Mouse (Mus musculus) yolk sac, embryonic 10.5 days (tissue): Measurements from ENCODE around the gene Kif2c.

Experiments used
- DNase-seq: peaks from one replicate; pipeline ENCODE4 v3.0.0-alpha.2; 2017; ENCODE audit warnings: low spot score

Kif2c gene

DNA sequence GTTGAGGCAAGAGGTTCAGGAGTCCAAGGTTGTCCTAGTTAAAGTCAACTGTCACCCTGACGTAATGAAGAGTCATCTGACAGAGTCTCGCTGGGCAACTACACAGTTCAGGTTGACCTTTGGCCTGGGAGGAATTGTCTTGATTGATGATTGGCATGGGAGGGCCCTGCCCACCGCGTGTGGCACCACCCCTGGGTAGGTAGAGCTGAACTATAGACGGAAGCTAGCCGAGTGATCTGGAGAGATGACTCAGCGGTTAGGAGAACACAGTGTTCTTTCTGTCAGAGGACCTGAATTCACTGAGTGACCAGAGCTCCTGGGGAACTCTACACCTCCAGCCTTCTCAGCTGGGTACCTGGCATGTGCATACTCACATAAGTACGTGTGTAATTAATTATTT, 46.4 kb downstream of the Kif2c start:
- peak; percentile 91 for DNase-seq

DNA sequence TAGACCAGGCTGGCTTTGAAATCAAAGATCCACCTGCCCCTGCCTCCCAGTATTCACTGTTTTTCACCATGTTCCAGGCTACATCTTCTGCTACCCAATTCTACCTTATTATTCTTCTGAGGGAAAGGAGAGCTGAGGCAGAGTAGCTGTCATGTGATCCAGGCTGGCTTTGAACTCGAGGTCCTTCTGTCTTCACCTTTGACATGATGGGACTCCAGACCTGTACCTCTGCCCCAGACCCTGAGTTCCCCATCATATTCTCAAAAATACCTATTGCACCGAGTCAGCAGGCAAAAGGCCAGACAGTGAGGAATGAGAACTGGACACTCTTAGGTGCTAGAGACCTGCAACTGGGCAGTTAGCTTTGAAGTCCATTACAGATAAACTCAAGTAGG, 47.8 kb downstream of the Kif2c start:
- DNase-seq = no peak

GRCm38 (mm10) chr4:117133817-117134600, 48.4 kb downstream of the Kif2c start, which contains the start of gene Plk3:
Gene Plk3 (minus strand): TSS chr4:117133963.
- peak; percentile 97 for DNase-seq

DNA sequence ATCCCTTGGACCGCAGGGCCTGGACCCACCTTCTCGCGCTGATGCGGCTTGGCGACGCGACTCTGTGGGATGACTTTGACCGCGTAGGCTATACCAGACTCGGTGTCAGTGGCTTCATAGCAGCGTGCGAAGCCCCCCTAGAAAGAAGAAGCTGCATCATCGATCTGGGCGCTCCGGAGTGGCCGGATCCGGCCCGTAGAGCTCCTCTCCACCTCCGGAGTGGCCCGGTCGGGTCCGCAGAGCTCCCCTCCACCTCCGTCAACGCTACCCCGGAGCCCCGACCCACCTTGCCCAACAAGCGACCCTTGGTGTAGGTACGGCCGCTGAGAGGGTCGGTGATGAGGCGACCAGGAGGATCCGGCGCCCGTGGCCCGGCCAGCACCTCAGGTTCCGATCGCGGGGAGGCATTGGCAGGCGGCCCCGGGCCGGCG, 49.1 kb downstream of the Kif2c start:
- peak; percentile 31 for DNase-seq

DNA sequence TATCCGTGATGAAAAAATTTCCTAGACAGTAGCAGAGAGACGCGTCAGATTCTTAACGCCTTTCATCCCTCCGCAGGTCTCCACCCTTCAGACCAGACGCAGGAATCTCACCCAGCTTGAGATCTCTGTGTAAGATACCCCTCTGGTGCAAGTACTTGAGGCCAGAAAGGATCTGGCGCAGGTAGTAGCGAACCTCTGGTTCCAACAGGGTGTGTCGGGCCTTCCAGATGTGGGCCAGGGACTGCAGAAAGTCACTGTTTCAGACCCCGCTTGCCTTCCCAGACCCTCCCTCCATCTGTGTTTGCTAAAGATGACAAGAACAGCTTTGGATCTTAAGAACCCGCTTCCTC, 49.7 kb downstream of the Kif2c start:
- DNase-seq = no peak

DNA sequence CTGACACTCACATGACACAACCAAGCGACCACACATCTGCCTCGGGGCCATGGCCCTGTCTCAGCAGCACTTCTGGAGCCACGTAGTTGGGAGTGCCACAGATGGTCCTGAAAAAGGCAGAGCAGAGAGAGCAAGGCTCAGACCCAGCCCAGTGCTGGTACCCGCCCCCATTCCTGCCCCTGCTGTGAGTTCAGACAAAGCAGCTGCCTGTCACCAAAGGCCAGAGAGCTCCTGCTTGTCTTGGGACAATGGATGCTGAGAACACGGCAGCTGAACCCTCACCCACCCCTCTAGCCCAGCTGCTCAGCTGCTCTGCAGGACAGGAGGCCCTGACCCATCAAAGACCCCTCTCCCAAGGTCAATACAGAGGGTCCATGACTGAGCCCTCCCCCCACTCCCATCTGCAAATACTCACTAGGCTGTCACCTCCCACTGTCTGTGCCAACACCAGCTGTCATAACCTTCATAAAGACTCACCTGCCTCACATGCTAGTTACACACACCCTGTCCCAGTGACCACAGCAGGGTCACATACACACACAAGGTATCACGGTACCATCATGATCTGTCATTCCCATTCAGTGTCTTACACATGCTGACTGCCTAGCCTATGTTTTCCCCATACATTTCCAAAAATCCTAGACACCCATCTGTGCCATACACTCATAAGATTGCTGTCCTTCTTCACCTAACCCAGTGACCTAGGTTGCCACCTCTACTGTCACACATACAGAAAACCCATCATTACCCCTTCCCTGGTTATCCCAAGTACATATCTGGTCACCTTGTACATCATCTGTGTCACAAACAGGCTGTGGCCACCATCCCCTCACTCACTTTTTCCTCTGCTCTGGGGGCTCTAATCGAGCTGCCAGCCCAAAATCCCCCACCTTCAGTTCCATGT, 50.3 kb downstream of the Kif2c start:
- peak; percentile 19 for DNase-seq

DNA sequence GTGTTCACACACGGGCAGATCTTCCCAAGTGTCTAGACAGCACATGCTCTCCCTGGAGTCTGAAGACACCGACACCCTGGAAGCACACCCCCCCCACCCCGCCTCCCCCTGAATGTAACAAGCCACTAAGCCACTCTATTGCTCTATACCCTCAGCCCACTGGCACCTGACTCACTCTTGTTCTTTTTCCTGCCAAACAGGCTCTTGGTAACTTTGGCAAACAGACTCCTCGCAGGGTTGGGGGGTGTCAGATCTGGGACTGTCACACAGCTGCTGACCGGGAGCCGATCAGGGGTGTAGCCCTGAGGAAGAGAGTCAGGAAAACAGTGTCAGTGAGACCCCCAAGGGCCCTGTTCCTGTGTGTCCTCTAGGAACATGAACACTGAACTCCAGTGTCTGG, 51.2 kb downstream of the Kif2c start:
- no peak for DNase-seq

GRCm38 (mm10) chr4:117130790-117131189, 51.6 kb downstream of the Kif2c start:
- no peak for DNase-seq

DNA sequence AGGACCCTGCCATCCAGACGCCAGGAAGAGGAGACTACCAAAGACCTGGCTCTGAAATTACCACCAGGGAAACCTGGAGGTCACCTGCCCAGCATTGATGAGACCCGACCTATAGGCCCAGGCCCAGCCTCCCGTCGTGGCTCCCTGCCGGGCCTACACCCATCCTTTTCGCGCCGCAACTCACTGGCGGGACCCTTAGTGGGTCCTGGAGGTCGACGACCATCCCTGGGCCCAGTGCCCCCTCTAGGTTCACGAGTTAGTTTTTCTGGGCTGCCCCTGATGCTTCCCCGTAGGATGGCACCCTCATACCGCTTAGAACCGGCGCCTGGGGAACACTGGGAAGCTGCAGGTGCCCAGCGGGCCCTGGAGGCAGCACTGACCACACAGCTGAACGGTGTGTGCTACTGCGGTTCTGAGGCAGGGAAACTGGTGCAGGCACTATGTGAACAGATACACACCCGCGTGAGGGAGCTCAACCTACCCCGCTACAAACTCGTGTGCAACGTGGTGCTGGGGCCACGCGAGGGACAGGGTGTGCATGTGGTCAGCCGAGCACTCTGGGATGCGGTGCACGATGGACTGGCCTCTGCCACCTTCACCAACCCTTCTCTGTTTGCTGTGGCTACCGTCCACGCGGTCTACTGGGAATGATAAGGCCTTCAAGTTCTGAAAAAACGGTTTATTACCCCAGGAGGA, 54.3 kb downstream of the Kif2c start:
- no peak for DNase-seq

GRCm38 (mm10) chr4:117126675-117127290, 55.7 kb downstream of the Kif2c start, which contains the start of gene Tctex1d4:
Gene Tctex1d4 (plus strand): TSS chr4:117126794.
- no peak for DNase-seq

DNA sequence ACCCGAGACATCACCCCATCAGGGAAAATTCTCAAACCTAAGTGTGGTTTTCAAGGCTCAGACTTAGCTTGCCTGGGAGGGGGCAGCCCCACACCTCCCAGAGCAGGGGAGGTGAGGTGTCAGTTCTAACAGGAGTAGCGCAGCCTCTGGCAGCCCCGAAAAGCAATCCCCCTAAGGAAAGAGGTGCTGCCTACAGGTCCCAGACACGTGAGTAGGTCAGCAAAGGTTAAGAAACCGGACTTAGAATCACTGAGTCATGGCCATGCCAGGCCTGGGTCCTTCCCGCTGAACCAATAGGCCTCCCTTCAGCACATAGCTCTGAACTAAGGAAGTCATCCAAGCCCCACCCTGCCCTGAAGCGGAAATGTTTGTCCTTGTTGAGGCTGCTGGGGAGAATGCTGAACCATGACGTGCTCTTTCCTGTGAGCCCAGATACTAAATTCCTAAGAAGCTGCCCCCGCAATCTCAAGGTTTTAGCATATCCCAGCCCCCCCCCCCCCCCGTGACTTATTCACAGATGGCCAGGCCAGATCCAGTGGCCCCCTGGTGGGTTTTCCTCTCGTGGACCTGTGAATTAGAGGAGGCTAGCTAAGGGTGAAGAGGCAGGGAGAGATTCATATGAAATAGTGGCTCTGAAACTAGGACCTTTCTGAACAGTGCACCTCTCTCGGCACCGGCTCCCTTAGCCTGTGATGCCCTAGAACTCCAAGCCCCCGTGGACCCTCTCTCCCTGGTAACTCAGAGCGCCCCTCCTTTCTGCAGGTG, 56.3 kb downstream of the Kif2c start:
- DNase-seq = peak; percentile 73

GRCm38 (mm10) chr4:117125348-117125909, 57.0 kb downstream of the Kif2c start, which contains the start of gene Btbd19:
Gene Btbd19 (minus strand): TSS chr4:117125725.
- no peak for DNase-seq

DNA sequence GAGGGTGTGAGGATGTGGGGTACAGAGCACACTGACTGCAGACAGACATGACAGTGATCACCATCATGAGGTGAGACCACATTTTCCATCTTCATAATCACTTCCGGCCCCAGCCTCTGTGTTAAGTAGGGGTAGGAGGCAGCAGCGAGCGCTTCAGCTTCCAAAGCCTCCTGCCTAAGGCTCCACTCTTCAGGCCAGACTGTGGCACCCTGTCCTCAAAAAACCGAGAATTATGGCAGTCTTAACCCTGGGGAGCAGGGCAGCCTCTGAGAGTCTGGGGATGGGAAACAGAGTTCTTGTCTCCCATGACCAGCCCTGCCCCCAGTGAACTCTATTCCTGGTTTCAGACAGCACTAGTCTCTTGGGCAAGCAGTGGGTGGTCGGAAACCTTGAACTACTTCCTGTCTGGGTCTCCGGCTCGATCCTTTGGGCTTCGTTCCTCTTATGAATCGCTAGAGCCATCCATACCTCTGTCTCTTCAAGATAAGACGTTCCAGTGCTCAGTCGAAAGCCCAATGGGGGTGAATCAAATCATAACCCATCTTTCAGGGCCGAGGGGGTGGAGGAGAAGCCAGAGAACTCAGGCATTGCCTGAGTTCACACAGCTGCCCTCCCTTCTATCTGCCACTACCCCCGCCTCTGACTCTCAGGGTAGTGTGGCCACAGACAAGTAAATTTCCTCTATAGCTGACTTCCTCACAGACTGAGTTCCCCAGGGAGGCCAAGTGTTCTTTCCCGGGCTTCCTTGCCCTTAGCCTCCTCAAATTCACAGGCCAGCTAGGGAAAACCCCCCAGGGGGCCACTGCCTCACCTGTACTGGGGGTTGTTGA, 57.7 kb downstream of the Kif2c start:
- DNase-seq = no peak

GRCm38 (mm10) chr4:117124218-117124517, 58.3 kb downstream of the Kif2c start:
- DNase-seq = no peak

- DNase-seq = no peak
These were observed 58.8 kb downstream of the Kif2c start for GRCm38 (mm10) chr4:117123546-117124217.

DNA sequence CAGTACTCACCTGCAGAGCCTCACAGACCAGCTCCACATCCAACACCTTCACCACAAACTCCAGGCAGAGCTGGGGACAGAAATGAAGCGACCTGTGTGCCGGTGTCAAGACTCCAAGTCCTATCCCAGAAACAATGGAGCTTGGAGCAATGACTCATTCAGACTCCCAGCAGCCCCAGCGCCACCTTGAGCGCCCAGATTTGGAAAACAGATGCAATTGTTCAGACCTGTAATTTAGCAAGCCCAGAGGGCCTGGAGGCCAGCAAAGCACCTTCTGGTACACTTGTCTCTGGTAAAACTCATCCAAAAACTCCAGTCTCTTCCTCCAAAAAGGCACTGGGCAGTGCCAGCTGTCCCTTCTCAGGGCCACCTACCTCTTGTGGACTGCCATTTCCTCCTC, 60.2 kb downstream of the Kif2c start:
- no peak for DNase-seq

GRCm38 (mm10) chr4:117120445-117121414, 61.7 kb downstream of the Kif2c start:
- peak; percentile 97 for DNase-seq

DNA sequence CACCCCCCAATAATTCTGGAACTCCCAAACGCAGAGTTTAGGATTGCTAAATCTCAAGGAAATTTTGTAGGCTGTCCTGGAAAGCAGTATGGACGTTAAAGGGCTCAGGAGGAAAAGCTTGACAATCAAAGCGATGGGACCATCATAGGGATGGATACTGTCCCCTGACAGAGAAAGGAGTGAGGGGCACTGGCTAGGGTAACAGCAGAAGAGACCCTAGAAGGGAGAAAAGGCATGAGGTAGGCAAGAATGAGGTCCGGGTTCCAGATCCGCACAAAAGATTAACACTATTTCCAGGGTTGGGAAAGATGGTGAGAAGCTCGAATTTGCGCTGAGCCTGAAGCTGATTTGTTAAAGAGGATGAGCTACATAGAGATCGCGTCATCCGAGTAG, 62.4 kb downstream of the Kif2c start:
- DNase-seq = no peak
